Mouse (Mus musculus) intestine, embryonic 16.5 days (tissue): ENCODE data around the gene Mrpl46. TPM values are rescaled to one million over a fixed set of nuclear protein-coding genes. Genes with fewer than 3 reads are reported as not detected.

Experiments
- ATAC-seq: fragments of 200-750 bp; cut with Nextera tagmentation; 2 replicates; pipeline ENCODE4 v1.8.0; 2017; ENCODE audit warnings: moderate TSS enrichment, moderate library complexity
- H3K27ac ChIP-seq: fragments of 300-500 bp; sonication (generic); 2 replicates; pipeline ENCODE4 v1.5.1; 2014; ENCODE audit warnings: mild to moderate bottlenecking, low read length
- H3K27me3 ChIP-seq: fragments of 300-500 bp; sonication (generic); replicated peaks from 2 replicates; pipeline ENCODE4 v1.6.1; 2014; ENCODE audit warnings: low read length, control low read depth, mixed read lengths; ENCODE audit not compliant: control insufficient read depth, insufficient read depth
- H3K36me3 ChIP-seq: fragments of 300-500 bp; sonication (generic); 2 replicates; pipeline ENCODE4 v1.6.1; 2014; ENCODE audit warnings: low read length, control low read depth; ENCODE audit not compliant: control insufficient read depth, insufficient read depth
- H3K4me1 ChIP-seq: fragments of 300-500 bp; sonication (generic); 2 replicates; pipeline ENCODE4 v1.6.1; 2014; ENCODE audit warnings: low read length, control low read depth, mixed read lengths; ENCODE audit not compliant: control insufficient read depth, insufficient read depth
- H3K4me2 ChIP-seq: fragments of 300-500 bp; sonication (generic); 2 replicates; pipeline ENCODE4 v1.6.1; 2014; ENCODE audit warnings: low read depth, low read length, control low read depth
- H3K4me3 ChIP-seq: fragments of 300-500 bp; sonication (generic); 2 replicates; pipeline ENCODE4 v1.5.1; 2014; ENCODE audit warnings: mild to moderate bottlenecking, low read length
- H3K9ac ChIP-seq: fragments of 300-500 bp; sonication (generic); 2 replicates; pipeline ENCODE4 v1.6.1; 2014; ENCODE audit warnings: low read depth, low read length
- H3K9me3 ChIP-seq: fragments of 300-500 bp; sonication (generic); 2 replicates; pipeline ENCODE4 v1.6.1; 2016; ENCODE audit warnings: low read length, control low read depth; ENCODE audit not compliant: control insufficient read depth
- WGBS: fragments of 180-500 bp; shearing (Covaris S2); extraction: QIAGEN DNeasy Blood & Tissue Kit; methylation state at CpG from one replicate; pipeline ENCODE4 v1.1.7; 2014; 5-methylcytosine and 5-hydroxymethylcytosine counted together
- polyA plus RNA-seq: library from polyadenylated mRNA; unstranded; fragments of >200 nt; fragmentation: Nextera tagmentation; extraction: Ambion mirVana; gene quantifications from 2 replicates; pipeline ENCODE4 v1.2.1, GENCODE M21; 2015

Gene Mrpl46
- 84.9 and 90.5 TPM in 2 replicates for polyA plus RNA-seq

DNA sequence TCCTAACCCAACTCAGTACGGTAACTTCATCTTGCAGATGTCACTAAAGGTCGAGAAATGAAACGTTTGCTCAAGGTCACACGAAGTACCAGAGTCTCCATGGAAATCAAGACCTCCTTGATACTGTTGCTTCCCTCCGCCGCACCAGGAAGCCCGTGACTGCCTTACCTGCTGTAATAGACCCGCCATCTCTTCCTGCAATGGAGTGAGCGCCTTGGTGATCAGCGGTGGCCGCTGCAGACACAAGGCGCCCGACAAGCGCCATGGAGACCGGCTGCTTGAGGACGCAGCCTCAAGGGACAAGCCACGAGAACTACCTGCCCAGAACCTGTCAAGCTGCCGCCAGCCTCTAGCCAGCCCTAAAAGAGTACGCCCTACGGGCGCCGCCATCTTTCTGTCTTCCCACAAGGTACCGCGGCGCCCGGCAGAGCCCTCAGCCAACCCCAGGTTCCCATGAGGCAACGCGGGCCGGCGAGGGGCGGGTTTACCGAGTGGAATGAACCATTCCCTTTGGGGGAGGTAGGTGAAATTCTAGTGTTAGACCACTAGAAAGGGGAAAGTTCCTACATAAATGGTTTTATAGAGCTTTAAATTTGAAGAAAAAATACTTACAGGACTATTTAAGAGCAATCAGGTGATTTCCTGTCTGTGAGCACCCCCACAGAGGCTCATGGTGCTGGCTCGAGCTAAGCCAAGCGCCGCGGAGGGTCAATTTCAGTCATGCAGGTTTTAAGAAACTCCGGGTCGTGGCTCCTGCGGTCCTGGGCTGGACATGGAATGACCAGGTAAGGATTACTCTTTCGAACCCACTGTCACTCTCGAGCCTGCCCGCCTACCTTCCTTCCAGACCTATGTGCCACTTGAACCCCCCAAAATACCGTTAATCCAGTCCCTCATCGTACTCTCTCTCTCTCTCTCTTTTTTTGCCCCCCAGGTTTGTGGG lies at the start of gene Mrpl46, which contains the start of gene Mrps11:
TSS of gene Mrpl46 (minus strand) at position 893 of the 943 bp plus-strand sequence.
TSS of gene Mrps11 (plus strand) at position 481 of the 943 bp plus-strand sequence.
- Histone ChIP-seq H3K9me3 (no peaks in the 10 kb centered on the region), H3K27ac (no peak within 1 kb of the TSS), H3K4me2 (peak within 1 kb of the TSS; percentile 65), H3K36me3 (no peaks in the 10 kb centered on the region), H3K9ac (peak within 1 kb of the TSS; percentile 85), H3K4me1 (peaks cover 10% of the 10 kb centered on the region; the same call in 1 of the 2 replicates), H3K4me3 (peak within 1 kb of the TSS; percentile 78), H3K27me3 (no peaks in the 10 kb centered on the region)
- WGBS: under 1% methylated on average over 44 of the region's 44 CpGs
- ATAC-seq: peak; percentile 99

- 0 out of 2 replicates have a peak overlapping the region, but pooled peaks have one; percentile 19 for H3K9ac ChIP-seq
- 0 out of 2 replicates have a peak overlapping the region, but pooled peaks have one; percentile 9 for H3K4me2 ChIP-seq
- ATAC-seq: peak; percentile 97
Measured at GRCm38 (mm10) chr7:78827749-78828362, 44.5 kb upstream of the Mrpl46 start.

GRCm38 (mm10) chr7:78826682-78827385 lies 43.5 kb upstream of the Mrpl46 start:
- no peak overlapping the region for H3K4me2 ChIP-seq
- peak overlapping the region; percentile 19; the same call in 1 of the 2 replicates for H3K9ac ChIP-seq
- H3K9me3 ChIP-seq: no peaks in the 10 kb centered on the region
- H3K36me3 ChIP-seq: no peaks in the 10 kb centered on the region
- no peak overlapping the region for H3K4me3 ChIP-seq
- H3K4me1 ChIP-seq: peaks cover 8% of the 10 kb centered on the region
- H3K27me3 ChIP-seq: no peaks in the 10 kb centered on the region
- ATAC-seq: peak; percentile 39
- 42% methylated on average over 9 of the region's 9 CpGs for WGBS
- H3K27ac ChIP-seq: peak overlapping the region; percentile 59; the same call in 1 of the 2 replicates

More at GRCm38 (mm10) chr7:78827749-78828362, 44.5 kb upstream of the Mrpl46 start:
- Histone ChIP-seq H3K4me3 (no peak overlapping the region), H3K9me3 (no peaks in the 10 kb centered on the region), H3K27me3 (no peaks in the 10 kb centered on the region), H3K36me3 (no peaks in the 10 kb centered on the region), H3K27ac (peak overlapping the region; percentile 59), H3K4me1 (peaks cover 8% of the 10 kb centered on the region)
- WGBS: 56% methylated on average over 14 of the region's 14 CpGs

GRCm38 (mm10) chr7:78818336-78818735 lies 35.0 kb upstream of the Mrpl46 start:
- Histone ChIP-seq H3K4me2 (no peak overlapping the region), H3K9ac (no peak overlapping the region), H3K36me3 (no peaks in the 10 kb centered on the region), H3K27ac (no peak overlapping the region), H3K27me3 (no peaks in the 10 kb centered on the region), H3K4me1 (no peaks in the 10 kb centered on the region), H3K9me3 (no peaks in the 10 kb centered on the region), H3K4me3 (no peak overlapping the region)
- WGBS: 76% methylated on average over 12 of the region's 12 CpGs
- ATAC-seq: no peak

- Histone ChIP-seq H3K27me3 (no peaks in the 10 kb centered on the region), H3K4me2 (no peak overlapping the region), H3K27ac (no peak overlapping the region), H3K9me3 (no peaks in the 10 kb centered on the region), H3K36me3 (no peaks in the 10 kb centered on the region), H3K4me1 (no peaks in the 10 kb centered on the region), H3K9ac (no peak overlapping the region), H3K4me3 (no peak overlapping the region)
- ATAC-seq: no peak
Measured at GRCm38 (mm10) chr7:78814766-78815165, 31.4 kb upstream of the Mrpl46 start.

- Histone ChIP-seq H3K4me2 (no peak overlapping the region), H3K27ac (no peak overlapping the region), H3K9ac (no peak overlapping the region), H3K27me3 (no peaks in the 10 kb centered on the region), H3K36me3 (no peaks in the 10 kb centered on the region), H3K9me3 (no peaks in the 10 kb centered on the region), H3K4me1 (no peaks in the 10 kb centered on the region), H3K4me3 (no peak overlapping the region)
- WGBS: 87% methylated on average over 6 of the region's 6 CpGs
- no peak for ATAC-seq
Measured at GRCm38 (mm10) chr7:78813791-78814190, 30.5 kb upstream of the Mrpl46 start.

- H3K27ac ChIP-seq: no peak overlapping the region
Measured at GRCm38 (mm10) chr7:78807192-78807591, 23.9 kb upstream of the Mrpl46 start.

GRCm38 (mm10) chr7:78803841-78804240 lies 20.5 kb upstream of the Mrpl46 start:
- Histone ChIP-seq H3K4me2 (no peak overlapping the region), H3K36me3 (no peaks in the 10 kb centered on the region), H3K4me1 (no peaks in the 10 kb centered on the region), H3K9me3 (no peaks in the 10 kb centered on the region), H3K9ac (no peak overlapping the region), H3K4me3 (no peak overlapping the region), H3K27me3 (peaks cover 3% of the 10 kb centered on the region; the same call in 1 of the 2 replicates), H3K27ac (no peak overlapping the region)
- WGBS: 72% methylated on average over 3 of the region's 3 CpGs
- ATAC-seq: peak; percentile 65; the same call in 1 of the 2 replicates

More at GRCm38 (mm10) chr7:78807192-78807591, 23.9 kb upstream of the Mrpl46 start:
- no peaks in the 10 kb centered on the region for H3K27me3 ChIP-seq
- H3K4me3 ChIP-seq: no peak overlapping the region
- no peaks in the 10 kb centered on the region for H3K9me3 ChIP-seq
- no peaks in the 10 kb centered on the region for H3K4me1 ChIP-seq
- 60% methylated on average over 4 of the region's 4 CpGs for WGBS
- H3K36me3 ChIP-seq: no peaks in the 10 kb centered on the region
- H3K9ac ChIP-seq: no peak overlapping the region
- no peak overlapping the region for H3K4me2 ChIP-seq
- ATAC-seq: no peak
